Mouse (Mus musculus): ENCODE measurements around the gene Rtn4. TPM values are rescaled to one million over a fixed set of nuclear protein-coding genes. Genes with fewer than 3 reads are reported as not detected.
"Not testable (repeated sequence)": the region's sequence is repeated elsewhere in the genome, so short reads cannot be mapped to it uniquely, and the experiment has no call there.

Gene Rtn4
- polyA plus RNA-seq, 1 experiment from 2014 or later: 32.3 TPM

- 91% methylated on average over 8 of the region's 8 CpGs for WGBS
- ATAC-seq: no peak
- no peak overlapping the region for H3K4me3 ChIP-seq (ENCODE audit: low read length)
Measured at GRCm38 (mm10) chr11:29748750-29749467, 56.2 kb downstream of the Rtn4 start.

DNA sequence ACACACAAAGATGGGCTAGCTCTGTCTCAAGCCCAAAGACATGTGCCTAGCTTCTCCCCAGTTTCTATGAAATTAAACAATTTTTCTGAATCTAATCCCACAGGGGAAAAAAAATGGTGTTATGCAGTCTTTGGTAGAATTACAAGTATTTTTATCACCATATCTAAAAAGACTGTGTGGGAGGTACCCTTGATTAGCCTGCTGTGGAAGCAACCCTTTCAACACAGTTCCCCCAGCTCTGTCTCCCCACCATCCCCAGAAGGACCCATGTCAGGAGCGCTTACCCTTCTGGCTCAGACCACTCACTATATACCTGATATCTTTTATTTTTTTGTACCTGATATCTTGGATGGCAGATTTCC lies 56.7 kb downstream of the Rtn4 start:
- Histone ChIP-seq H3K9me3 (ENCODE audit: control insufficient read depth, low read length) (no peaks in the 10 kb centered on the region), H3K4me2 (ENCODE audit: low read depth, low read length) (no peak overlapping the region), H3K4me1 (ENCODE audit: control insufficient read depth, insufficient read depth, low read length) (no peaks in the 10 kb centered on the region), H3K27me3 (replicated peaks; ENCODE audit: control insufficient read depth, insufficient read depth, low read length) (no peaks in the 10 kb centered on the region), H3K27ac (ENCODE audit: low read length) (no peak overlapping the region), H3K4me3 (ENCODE audit: low read length) (no peak overlapping the region), H3K9ac (ENCODE audit: low read depth, low read length) (no peak overlapping the region), H3K36me3 (ENCODE audit: control insufficient read depth, insufficient read depth, low read length) (no peaks in the 10 kb centered on the region)
- no peak for ATAC-seq
- 97% methylated on average over 1 of the region's 1 CpGs for WGBS

More at GRCm38 (mm10) chr11:29748750-29749467, 56.2 kb downstream of the Rtn4 start:
- Histone ChIP-seq H3K27me3 (replicated peaks; ENCODE audit: control insufficient read depth, insufficient read depth, low read length) (no peaks in the 10 kb centered on the region), H3K9ac (ENCODE audit: low read depth, low read length) (no peak overlapping the region), H3K9me3 (ENCODE audit: control insufficient read depth, low read length) (no peaks in the 10 kb centered on the region), H3K4me1 (ENCODE audit: control insufficient read depth, insufficient read depth, low read length) (no peaks in the 10 kb centered on the region), H3K36me3 (ENCODE audit: control insufficient read depth, insufficient read depth, low read length) (no peaks in the 10 kb centered on the region), H3K27ac (ENCODE audit: low read length) (no peak overlapping the region), H3K4me2 (ENCODE audit: low read depth, low read length) (no peak overlapping the region)

DNA sequence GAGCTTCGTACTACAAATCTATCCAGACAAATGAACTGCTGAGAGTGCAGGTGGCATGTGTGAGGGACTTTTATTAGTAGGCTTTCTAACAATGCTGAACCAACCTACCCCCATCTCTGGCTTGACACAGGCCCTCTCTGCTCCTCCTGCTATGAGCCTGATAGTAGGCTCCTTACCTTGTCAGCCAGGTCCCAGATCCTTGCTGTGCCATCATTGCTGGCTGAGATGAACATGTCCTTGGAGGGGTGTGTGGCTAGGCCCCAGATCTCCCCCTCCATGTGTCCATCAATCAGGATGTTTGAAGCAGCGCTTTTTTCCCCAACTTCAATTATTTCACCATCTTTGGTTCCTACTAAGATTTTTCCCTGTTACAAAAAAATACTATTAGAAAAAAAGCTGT lies 58.3 kb downstream of the Rtn4 start:
- WGBS: 96% methylated on average over 2 of the region's 2 CpGs
- H3K27ac ChIP-seq (ENCODE audit: low read length): no peak overlapping the region
- H3K4me1 ChIP-seq (ENCODE audit: control insufficient read depth, insufficient read depth, low read length): no peaks in the 10 kb centered on the region
- no peaks in the 10 kb centered on the region for H3K27me3 ChIP-seq (replicated peaks; ENCODE audit: control insufficient read depth, insufficient read depth, low read length)
- H3K4me2 ChIP-seq (ENCODE audit: low read depth, low read length): no peak overlapping the region
- H3K9ac ChIP-seq (ENCODE audit: low read depth, low read length): no peak overlapping the region
- H3K36me3 ChIP-seq (ENCODE audit: control insufficient read depth, insufficient read depth, low read length): no peaks in the 10 kb centered on the region
- H3K9me3 ChIP-seq (ENCODE audit: control insufficient read depth, low read length): no peaks in the 10 kb centered on the region
- ATAC-seq: no peak
- H3K4me3 ChIP-seq (ENCODE audit: low read length): no peak overlapping the region

- no peak for ATAC-seq
- no peak overlapping the region for H3K9ac ChIP-seq (ENCODE audit: low read depth, low read length)
- no peaks in the 10 kb centered on the region for H3K27me3 ChIP-seq (replicated peaks; ENCODE audit: control insufficient read depth, insufficient read depth, low read length)
- H3K36me3 ChIP-seq (ENCODE audit: control insufficient read depth, insufficient read depth, low read length): no peaks in the 10 kb centered on the region
- no peaks in the 10 kb centered on the region for H3K4me1 ChIP-seq (ENCODE audit: control insufficient read depth, insufficient read depth, low read length)
- no peaks in the 10 kb centered on the region for H3K9me3 ChIP-seq (ENCODE audit: control insufficient read depth, low read length)
- H3K4me3 ChIP-seq (ENCODE audit: low read length): no peak overlapping the region
- WGBS: 86% methylated on average over 14 of the region's 14 CpGs
- H3K27ac ChIP-seq (ENCODE audit: low read length): no peak overlapping the region
- H3K4me2 ChIP-seq (ENCODE audit: low read depth, low read length): no peak overlapping the region
Measured at GRCm38 (mm10) chr11:29751648-29752611, 59.2 kb downstream of the Rtn4 start.

DNA sequence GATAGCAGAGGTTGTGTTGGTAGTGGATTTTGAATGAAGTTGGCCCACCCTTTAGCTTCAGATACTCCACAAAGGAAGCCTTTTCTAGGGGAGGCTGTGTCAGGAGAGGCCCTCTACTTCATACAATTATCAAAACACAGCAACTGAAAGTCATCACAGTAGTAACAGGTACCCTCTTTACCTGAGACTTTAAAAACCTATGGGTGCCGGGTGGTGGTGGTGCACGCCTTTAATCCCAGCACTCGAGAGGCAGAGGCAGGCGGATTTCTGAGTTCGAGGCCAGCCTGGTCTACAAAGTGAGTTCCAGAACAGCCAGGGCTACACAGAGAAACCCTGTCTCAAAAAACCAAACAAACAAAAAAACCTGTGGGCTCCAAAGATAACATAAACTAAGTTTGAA lies 63.3 kb downstream of the Rtn4 start:
- WGBS: 97% methylated on average over 5 of the region's 5 CpGs

DNA sequence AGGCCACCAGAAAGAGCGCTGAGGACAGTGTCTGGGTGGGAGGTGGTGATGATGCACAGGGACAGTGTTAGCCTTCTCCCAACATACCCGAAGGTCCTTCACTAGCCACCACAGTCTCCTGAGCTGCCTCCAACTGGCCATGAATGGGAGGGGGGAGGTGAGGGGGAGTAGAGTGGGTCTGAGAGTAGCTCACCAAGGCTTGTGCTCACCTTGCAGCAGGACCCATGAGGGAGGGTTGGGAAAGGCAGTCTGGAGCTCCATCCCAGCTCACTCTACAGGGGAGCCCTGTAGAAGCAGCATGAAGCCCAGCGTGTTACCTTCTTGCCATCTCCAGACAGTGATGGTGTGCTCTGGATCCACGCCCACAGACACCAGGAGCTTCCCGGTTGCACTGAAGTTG lies 65.9 kb downstream of the Rtn4 start:
- Histone ChIP-seq H3K4me1 (ENCODE audit: control insufficient read depth, insufficient read depth, low read length) (no peaks in the 10 kb centered on the region), H3K27me3 (replicated peaks; ENCODE audit: control insufficient read depth, insufficient read depth, low read length) (no peaks in the 10 kb centered on the region), H3K27ac (ENCODE audit: low read length) (no peak overlapping the region), H3K4me3 (ENCODE audit: low read length) (no peak overlapping the region), H3K4me2 (ENCODE audit: low read depth, low read length) (no peak overlapping the region), H3K36me3 (ENCODE audit: control insufficient read depth, insufficient read depth, low read length) (no peaks in the 10 kb centered on the region), H3K9ac (ENCODE audit: low read depth, low read length) (no peak overlapping the region), H3K9me3 (ENCODE audit: control insufficient read depth, low read length) (no peaks in the 10 kb centered on the region)
- 91% methylated on average over 5 of the region's 5 CpGs for WGBS
- ATAC-seq: no peak

More for the DNA sequence above, 63.3 kb downstream of the Rtn4 start:
- not testable (repeated sequence) for H3K36me3 ChIP-seq (ENCODE audit: control insufficient read depth, insufficient read depth, low read length); H3K27ac ChIP-seq (ENCODE audit: low read length); H3K9ac ChIP-seq (ENCODE audit: low read depth, low read length); H3K4me1 ChIP-seq (ENCODE audit: control insufficient read depth, insufficient read depth, low read length); H3K9me3 ChIP-seq (ENCODE audit: control insufficient read depth, low read length); H3K27me3 ChIP-seq (replicated peaks; ENCODE audit: control insufficient read depth, insufficient read depth, low read length); H3K4me2 ChIP-seq (ENCODE audit: low read depth, low read length); ATAC-seq; H3K4me3 ChIP-seq (ENCODE audit: low read length)

DNA sequence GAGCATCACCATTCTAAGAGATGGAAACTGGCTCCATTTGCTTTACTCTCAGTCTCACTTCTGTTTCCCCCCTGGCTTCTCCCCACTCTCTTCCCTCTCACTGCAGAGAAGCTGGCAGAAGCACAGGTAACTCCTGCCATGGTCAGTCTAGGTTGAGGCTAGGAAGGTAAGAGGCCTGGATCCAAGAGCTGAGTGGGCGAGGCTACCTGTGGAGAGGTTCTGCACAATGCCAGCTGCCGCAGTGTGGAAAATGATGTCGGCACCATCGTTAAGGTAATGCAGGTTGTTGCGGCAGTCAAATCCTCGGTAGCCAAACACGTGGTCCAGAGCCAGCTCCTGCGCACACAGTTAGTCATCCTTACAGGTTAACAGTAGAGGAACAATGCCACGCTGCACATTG lies 68.6 kb downstream of the Rtn4 start:
- Histone ChIP-seq H3K9ac (ENCODE audit: low read depth, low read length) (no peak overlapping the region), H3K27ac (ENCODE audit: low read length) (no peak overlapping the region), H3K4me2 (ENCODE audit: low read depth, low read length) (no peak overlapping the region), H3K27me3 (replicated peaks; ENCODE audit: control insufficient read depth, insufficient read depth, low read length) (no peaks in the 10 kb centered on the region), H3K4me1 (ENCODE audit: control insufficient read depth, insufficient read depth, low read length) (no peaks in the 10 kb centered on the region), H3K4me3 (ENCODE audit: low read length) (no peak overlapping the region), H3K36me3 (ENCODE audit: control insufficient read depth, insufficient read depth, low read length) (no peaks in the 10 kb centered on the region), H3K9me3 (ENCODE audit: control insufficient read depth, low read length) (no peaks in the 10 kb centered on the region)
- ATAC-seq: no peak
- WGBS: 93% methylated on average over 9 of the region's 9 CpGs

- 79% methylated on average over 1 of the region's 1 CpGs for WGBS
Measured at GRCm38 (mm10) chr11:29762768-29763167, 70.0 kb downstream of the Rtn4 start.

DNA sequence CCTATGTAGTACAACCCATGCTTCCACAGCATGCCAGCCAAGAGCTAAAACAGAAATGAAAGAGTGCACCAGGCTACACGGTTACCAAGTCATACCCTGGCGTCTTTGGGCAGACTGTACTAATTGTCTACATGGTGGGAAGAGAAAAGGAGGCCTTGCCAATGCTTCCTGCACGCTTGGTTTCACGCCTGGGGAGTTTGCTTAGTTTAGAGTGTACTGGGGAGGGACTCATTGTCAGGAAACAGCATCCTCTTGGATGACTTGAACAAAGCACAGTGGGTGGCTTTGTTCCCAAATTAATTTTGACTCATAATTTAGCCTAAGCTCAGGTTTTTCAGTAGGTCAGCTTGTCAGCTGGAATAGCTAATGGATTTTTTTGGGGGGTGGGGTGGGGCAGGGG lies 72.3 kb downstream of the Rtn4 start:
- Histone ChIP-seq H3K4me3 (ENCODE audit: low read length) (no peak overlapping the region), H3K4me2 (ENCODE audit: low read depth, low read length) (no peak overlapping the region), H3K27ac (ENCODE audit: low read length) (no peak overlapping the region), H3K36me3 (ENCODE audit: control insufficient read depth, insufficient read depth, low read length) (no peaks in the 10 kb centered on the region), H3K9ac (ENCODE audit: low read depth, low read length) (no peak overlapping the region), H3K27me3 (replicated peaks; ENCODE audit: control insufficient read depth, insufficient read depth, low read length) (no peaks in the 10 kb centered on the region), H3K4me1 (ENCODE audit: control insufficient read depth, insufficient read depth, low read length) (no peaks in the 10 kb centered on the region), H3K9me3 (ENCODE audit: control insufficient read depth, low read length) (no peaks in the 10 kb centered on the region)
- WGBS: 75% methylated on average over 4 of the region's 4 CpGs
- ATAC-seq: no peak

More at GRCm38 (mm10) chr11:29762768-29763167, 70.0 kb downstream of the Rtn4 start:
- H3K9me3 ChIP-seq (ENCODE audit: control insufficient read depth, low read length): no peaks in the 10 kb centered on the region
- H3K9ac ChIP-seq (ENCODE audit: low read depth, low read length): no peak overlapping the region
- ATAC-seq: no peak
- H3K4me3 ChIP-seq (ENCODE audit: low read length): no peak overlapping the region
- H3K27me3 ChIP-seq (replicated peaks; ENCODE audit: control insufficient read depth, insufficient read depth, low read length): no peaks in the 10 kb centered on the region
- H3K36me3 ChIP-seq (ENCODE audit: control insufficient read depth, insufficient read depth, low read length): no peaks in the 10 kb centered on the region
- H3K4me1 ChIP-seq (ENCODE audit: control insufficient read depth, insufficient read depth, low read length): no peaks in the 10 kb centered on the region
- no peak overlapping the region for H3K27ac ChIP-seq (ENCODE audit: low read length)
- H3K4me2 ChIP-seq (ENCODE audit: low read depth, low read length): no peak overlapping the region
